Mouse (Mus musculus) cerebellum, adult 11-12 months (tissue): ENCODE data around the gene Phf23.
A peak's percentile ranks its signal among the peaks of the same experiment; 100 is the strongest.

Experiments
- DNase-seq: peaks from one replicate; pipeline ENCODE4 v3.0.0; 2022

The Phf23 gene

GRCm38 (mm10) chr11:69974907-69975306 lies 20.7 kb upstream of the Phf23 start:
- DNase-seq, result no peak

DNA sequence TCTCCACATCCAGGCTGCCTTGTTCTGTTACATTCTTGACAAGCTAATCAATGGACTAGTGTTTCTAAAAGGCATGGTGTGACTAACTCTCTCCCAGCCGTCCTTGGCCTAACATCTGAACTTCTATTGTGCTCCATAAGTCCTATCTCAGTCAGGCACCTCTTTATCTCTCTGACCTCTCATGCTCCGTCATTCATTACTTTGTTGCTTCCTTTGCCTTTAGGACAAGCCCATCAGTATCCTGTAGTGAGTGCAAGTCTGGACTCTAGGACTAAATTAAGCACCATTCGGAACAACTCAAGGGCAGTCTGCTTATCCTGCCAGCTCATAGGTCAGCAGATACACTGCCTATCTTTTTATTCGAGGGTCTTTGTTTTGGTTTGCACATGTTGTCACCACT lies 19.3 kb upstream of the Phf23 start:
- DNase-seq, result no peak

GRCm38 (mm10) chr11:69979827-69980195 lies 15.8 kb upstream of the Phf23 start:
- no peak for DNase-seq

DNA sequence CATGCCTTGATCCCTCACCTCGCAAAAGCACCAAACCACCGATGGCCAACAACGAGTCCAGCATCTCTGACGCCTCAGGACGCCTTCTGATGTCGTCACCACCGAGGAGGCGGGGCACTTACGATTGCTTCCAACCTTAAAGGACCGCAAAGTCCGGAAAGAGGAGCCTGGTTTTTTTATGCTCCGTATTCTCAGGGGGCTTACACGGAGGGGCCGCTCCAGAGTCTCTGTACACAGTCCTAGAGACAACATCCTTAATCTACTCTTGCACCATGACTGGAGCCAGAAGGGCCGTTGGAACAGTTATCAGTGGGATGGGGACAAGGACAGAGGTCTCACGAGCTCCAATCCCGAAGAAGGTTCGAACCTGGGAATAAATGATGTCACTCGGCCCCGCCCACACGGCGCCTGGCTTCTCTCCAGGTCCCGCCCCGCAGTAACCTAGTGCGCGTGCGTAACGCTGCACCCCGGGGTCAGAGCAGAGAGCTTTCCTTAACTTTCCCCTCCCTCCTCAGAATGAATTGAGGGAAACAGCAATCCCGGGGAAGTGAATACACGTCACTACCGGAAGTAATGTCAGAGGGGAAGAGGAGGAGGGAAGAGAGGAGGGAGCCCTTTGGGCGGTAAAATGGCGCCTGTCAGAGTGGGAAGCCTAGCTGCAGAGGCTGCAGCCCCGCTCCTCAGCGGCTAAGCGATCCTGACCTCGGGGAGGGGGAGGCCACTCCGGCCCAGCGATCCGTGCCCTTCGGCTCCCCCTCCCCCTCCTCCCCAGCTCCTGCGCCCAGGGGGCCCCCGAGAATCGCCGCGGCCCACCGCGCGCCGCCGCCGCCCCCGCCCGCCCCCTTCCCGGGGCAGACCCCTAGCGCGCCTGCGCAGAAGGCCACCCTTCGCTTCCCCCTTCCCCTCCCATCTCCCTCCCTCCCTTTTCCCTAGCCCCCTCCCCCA lies 15.1 kb upstream of the Phf23 start:
- DNase-seq, result peak; percentile 99

GRCm38 (mm10) chr11:69981141-69981762 lies 14.3 kb upstream of the Phf23 start, which contains the start of gene Ctdnep1:
TSS of gene Ctdnep1 (plus strand) at chr11:69981156.
- peak; percentile 71 for DNase-seq

DNA sequence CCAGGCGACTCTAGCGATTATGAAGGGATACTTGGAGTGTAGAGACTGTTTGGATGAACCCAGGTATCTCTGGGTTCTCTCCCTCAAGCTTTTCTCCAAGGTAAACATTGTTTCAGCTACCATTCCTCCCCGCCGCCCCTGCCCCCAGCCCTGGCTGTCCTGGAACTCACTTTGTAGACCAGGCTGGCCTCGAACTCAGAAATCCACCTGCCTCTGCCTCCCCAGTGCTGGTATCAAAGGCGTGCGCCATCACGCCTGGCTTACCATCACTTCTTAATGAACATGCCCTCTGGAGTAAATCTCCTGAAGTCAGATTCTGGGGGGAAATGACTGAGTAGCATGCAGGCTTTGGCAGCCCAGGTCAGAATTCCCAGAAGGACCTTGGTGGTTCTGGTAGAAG lies 13.4 kb upstream of the Phf23 start, which contains the start of gene Elp5:
TSS of gene Elp5 (minus strand) at position 293 of the 400 bp plus-strand sequence.
- DNase-seq, result peak; percentile 36

DNA sequence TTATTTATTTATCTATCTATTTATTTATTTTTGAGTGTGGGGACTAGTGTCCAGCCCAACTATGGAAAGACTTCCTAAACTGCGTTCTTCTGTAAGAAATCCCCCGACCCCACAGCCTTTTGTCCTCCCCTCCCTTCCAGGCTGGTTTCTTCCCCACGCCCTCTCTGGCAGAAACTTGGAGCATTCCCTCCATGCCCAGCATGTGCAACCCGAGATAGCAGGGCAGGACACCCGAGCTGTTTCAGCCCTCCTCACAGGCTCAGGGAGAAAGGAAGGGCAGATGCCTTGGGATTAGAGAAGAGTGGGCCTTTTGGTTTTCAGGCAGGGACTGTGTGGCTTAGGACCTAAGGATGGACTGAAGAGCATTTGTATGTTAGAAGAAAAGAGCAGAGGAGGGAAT lies 12.7 kb upstream of the Phf23 start:
- peak; percentile 42 for DNase-seq

DNA sequence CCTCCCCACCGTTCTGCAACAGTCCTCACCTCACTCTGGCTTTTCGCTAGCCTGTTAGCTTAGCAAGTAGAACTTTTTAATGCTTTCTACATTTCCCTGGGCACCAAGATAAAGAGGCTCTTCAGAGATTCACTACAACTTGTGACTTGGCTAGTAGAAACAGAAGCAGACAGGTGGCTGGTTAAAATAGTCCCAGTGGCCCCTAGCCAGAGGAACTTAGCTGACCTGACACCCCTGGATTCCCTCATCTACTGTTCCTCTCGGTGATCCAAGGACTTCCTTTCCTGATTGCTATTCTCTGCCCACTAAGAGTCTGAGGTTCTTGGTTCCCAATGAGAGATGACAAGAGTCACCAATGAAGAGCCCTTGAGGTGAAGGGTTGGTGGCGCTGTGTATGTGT lies 12.2 kb upstream of the Phf23 start:
- DNase-seq, result no peak

DNA sequence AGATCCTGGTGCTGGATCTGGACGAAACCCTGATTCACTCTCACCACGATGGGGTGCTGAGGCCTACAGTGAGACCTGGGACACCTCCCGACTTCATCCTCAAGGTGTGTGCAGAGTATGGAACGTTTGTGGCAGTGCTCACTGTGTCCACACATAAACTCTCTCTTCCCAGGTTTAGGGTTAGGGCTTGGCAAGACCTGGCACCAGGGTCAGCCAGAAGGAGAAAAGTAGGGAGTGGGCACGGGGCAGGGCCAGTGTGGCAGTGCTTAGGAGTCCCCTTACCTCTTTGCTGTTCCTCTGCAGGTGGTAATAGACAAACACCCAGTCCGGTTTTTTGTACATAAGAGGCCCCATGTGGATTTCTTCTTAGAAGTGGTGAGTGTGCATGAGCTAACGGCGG lies 11.1 kb upstream of the Phf23 start:
- no peak for DNase-seq

- peak; percentile 63 for DNase-seq
Measured at GRCm38 (mm10) chr11:69989949-69990348, 5.6 kb upstream of the Phf23 start.

DNA sequence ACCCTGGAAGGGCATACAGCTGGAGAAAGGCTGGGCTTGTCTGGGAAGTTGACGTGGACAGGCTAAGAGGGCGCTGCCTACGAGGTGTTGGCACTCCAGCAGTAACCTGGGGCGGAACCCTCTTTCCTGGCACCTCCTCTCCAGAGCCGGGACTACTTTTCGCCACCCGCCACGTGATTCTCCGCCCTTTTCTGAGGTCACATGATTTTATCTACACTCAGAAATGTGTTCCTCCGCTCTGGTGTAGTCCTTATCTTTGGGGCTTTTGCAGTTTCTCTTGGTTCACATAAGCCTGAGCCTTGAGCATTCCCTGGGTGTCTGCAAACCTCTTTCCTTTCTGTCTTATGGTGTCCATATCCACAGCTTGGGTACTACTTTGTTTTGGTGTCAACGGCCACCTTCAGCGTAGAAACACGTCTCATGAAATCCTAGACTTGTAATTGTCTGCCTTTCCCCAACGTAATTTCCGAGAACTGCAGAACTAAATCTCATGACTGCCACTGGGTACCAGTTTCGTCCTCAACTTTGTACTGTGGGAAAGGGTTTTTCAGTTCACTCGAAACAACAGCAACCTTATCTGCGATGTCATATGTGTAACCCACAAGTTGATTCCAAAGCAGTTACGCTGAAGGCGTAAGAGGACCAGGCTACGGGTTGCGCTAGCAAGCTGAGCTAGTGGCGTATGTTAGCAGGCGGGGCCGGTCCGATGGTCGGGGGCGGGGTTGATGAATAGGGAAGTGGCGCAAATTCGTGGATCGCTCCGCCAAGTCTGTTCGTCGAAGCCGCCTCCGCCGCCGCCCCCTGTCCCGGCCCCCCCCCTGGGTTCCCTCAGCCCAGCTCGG lies 4.5 kb upstream of the Phf23 start, which contains the start of gene Gabarap:
TSS of gene Gabarap (plus strand) at position 294 of the 842 bp plus-strand sequence.
- peak; percentile 94 for DNase-seq

- DNase-seq, result no peak
Measured at GRCm38 (mm10) chr11:69991711-69992110, 3.9 kb upstream of the Phf23 start.

GRCm38 (mm10) chr11:69992396-69992795 lies 3.2 kb upstream of the Phf23 start:
- peak; percentile 73 for DNase-seq

- DNase-seq, result peak; percentile 40
Measured at GRCm38 (mm10) chr11:69992932-69993331, 2.6 kb upstream of the Phf23 start.

DNA sequence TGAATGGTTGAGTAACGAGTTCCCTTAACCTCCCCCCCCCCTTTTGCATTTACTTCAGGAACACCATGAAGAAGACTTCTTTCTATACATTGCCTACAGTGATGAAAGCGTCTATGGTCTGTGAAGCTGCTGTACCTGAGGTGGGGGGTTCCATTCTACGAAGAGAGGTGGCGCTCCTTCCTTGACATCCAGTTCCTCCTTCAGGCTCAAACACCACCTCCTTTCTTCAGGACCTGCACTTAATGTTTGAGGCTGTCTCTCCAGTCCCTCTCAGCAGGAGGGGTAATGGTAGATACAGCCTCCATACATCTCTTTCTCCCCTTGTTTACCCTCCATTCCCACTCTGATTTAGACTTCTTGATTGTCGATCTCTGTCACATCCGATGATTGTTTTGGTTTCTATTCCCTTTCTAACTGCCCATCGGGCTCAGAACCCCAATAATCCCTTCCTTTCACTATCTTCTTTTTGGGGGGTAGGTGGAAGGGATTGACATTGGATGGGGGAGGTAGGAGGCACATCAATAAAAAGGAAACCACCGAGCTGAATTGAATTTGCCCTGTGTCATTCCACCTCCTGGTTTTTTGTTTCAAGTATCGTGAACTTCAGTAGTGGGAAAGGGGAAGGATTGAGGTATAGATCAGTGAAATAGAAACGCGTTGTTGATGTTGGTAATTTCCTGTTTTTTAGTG lies 1.0 kb upstream of the Phf23 start:
- DNase-seq, result peak; percentile 57

GRCm38 (mm10) chr11:69996161-69997061 lies 834 bp downstream of the Phf23 start:
- peak; percentile 73 for DNase-seq

DNA sequence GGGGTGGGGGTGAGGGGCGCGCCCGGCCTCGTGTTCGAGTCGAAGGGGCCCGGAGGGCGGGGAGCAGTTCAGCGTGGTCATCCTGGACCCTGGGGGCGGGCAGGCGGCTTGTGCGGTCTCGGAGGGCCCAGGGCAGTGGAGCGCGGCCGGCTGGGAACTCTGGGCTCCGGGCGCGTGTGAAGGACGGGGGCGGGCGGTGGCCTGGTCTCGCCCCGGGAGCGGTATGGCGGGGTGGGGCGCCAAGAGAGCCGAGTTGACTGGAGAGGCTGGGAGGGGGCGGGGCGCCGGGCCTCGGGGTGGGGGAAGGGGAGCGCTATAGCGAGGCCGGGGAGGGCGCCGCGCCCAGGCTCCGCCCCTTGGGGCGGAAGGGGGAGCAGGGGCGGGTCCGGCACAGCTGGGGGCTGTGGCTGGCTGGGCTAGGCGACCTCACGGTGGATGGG lies 1.5 kb downstream of the Phf23 start:
- DNase-seq, result peak; percentile 84

DNA sequence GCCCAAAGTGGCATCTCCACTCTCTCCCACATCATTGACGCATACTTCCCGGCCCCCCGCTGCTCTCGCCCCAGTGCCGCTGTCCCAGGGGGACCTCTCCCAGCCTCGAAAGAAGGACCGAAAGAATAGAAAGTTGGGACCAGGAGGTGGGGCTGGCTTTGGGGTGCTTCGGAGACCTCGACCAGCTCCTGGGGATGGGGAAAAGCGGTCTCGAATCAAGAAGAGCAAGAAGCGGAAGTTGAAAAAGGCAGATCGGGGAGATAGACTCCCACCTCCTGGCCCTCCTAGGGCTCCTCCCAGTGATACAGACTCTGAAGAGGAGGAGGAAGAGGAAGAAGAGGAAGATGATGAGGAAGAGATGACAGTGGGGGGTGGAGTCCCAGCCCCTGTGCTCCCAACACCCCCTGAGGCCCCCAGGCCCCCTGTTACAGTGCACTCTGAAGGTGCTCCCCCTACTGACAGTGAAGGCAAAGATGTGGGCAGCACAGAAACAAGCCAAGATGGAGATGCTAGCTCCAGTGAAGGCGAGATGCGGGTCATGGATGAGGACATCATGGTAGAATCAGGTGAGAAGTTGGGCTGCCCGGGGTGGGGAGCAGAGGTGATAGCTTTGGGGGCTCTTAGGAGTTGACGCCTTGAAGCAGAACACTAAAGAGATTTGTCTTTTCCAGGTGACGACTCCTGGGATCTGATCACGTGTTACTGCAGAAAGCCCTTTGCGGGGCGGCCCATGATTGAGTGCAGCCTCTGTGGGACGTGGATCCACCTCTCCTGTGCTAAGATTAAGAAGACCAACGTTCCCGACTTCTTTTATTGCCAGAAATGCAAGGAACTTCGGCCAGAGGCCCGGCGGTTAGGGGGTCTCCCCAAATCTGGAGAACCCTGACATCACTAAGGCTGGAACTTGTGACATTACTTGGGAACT lies 3.3 kb downstream of the Phf23 start:
- peak; percentile 73 for DNase-seq

DNA sequence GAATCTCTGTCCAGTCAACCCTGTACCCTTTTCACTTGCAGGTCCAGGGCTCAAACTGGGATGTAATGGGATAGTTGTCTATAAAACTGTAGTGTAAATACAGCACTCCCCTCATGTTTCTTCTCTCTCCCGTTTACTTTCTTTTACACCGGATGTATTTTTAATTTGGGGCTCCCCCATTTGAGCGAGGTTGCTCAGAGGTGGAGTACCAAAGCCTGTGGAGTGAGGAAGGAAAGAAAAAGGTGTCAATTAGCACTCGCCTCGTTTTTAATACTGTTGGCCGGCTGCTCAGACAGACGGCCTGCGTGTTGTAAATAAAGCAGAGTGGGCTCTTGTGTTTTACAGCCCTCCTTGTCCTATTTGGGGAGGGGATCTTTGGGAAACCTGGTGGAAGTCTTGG lies 4.1 kb downstream of the Phf23 start:
- no peak for DNase-seq

DNA sequence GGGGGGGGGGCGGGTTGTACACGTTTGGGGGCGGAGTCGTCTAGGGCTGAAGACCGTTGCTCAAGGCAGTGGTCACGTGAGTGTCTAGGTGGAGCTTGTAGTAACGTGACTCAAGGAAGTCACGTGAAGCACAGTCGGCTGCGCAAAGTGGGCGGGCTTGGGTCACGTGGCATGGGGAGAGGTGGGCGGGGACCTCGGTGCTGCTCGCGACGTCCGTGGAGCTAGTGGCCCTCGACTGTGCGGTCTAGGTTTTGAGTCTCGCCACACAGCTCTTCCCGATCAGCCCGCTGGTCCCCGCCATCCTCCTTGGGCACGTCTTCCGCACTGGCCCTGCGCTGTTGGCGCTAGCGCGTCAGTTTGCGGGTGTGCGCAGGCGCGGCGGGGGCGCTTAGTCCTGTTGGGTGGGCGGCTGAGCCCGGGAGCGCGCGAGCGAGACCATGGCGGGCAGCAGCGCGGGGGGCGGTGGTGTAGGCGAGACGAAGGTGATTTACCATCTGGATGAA lies 4.9 kb downstream of the Phf23 start, which contains the start of gene Dvl2:
TSS of gene Dvl2 (plus strand) at position 200 of the 503 bp plus-strand sequence.
- peak; percentile 93 for DNase-seq
